Mouse (Mus musculus) cerebellum, adult 2 months (tissue): ENCODE measurements around the gene Slc25a30.

Experiments
- CTCF ChIP-seq: fragments of 200-500 bp; IDR thresholded peaks from 2 replicates; pipeline ENCODE4 v1.5.1; 2011; ENCODE audit warnings: low read depth, mild to moderate bottlenecking, control low read depth, low read length, moderate library complexity, borderline replicate concordance; ENCODE audit not compliant: insufficient read depth
- POLR2A ChIP-seq: fragments of 200-500 bp; IDR thresholded peaks from 2 replicates; pipeline ENCODE4 v1.6.1; 2011; ENCODE audit warnings: low read length, control low read depth, borderline replicate concordance; ENCODE audit not compliant: insufficient read depth

DNA sequence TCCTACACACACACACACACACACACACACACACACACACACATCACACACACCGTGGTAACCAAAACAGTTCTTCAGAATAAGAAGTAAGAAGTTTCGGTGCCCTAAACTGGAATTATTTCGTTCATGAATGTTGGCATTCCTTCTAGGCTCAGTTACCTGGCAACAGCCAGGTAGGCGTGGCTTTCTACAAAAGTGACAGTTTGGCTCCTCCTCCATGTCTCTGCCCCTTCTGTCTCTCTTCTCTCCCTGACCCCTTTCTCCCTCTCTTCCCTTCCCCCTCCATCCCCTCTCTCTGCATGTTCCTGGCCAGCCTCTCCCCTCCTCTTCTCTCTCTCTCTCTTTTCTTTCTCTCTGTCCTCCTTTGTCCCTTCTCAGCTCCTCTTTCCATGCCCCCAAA is 46.1 kb upstream of the Slc25a30 start:
- TF ChIP-seq CTCF: no peak
- TF ChIP-seq POLR2A: no peak
